Mouse (Mus musculus) right cerebral cortex, postnatal 36 days (tissue): ENCODE data around the gene Slc26a10.

Source experiments
- DNase-seq, 2 experiments: peaks; one replicate each; pipeline ENCODE4 v3.0.0; 2022; ENCODE audit warnings: low spot score in 2 of 2, mixed read lengths in 1 of 2

Gene Slc26a10

GRCm38 (mm10) chr10:127182624-127183023, 2.2 kb upstream of the Slc26a10 start:
- DNase-seq = no peak

- DNase-seq = no peak
Measured at GRCm38 (mm10) chr10:127181566-127181965, 1.1 kb upstream of the Slc26a10 start.

DNA sequence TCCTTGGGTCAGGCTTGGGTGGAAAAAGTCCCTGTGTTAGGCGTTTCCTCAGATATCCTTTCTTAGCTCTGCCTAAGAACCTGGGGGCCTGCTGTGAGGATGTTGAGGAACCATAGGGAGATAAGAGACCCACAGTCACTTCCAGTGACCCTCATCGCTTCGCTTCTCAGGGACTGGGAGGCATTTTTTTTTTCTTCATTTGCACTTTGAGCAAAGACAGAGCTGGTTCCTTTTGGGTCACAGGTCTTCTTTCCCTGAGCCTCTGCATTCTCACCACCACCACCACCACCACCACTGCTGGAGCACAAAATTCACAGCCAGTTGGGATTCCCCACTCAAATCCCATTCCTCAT, 226 bp upstream of the Slc26a10 start:
- DNase-seq = no peak

GRCm38 (mm10) chr10:127178286-127179027, 2.0 kb downstream of the Slc26a10 start:
- no peak for DNase-seq

GRCm38 (mm10) chr10:127177719-127178118, 2.7 kb downstream of the Slc26a10 start:
- DNase-seq = peak in 1 of 2 experiments; percentile 59

DNA sequence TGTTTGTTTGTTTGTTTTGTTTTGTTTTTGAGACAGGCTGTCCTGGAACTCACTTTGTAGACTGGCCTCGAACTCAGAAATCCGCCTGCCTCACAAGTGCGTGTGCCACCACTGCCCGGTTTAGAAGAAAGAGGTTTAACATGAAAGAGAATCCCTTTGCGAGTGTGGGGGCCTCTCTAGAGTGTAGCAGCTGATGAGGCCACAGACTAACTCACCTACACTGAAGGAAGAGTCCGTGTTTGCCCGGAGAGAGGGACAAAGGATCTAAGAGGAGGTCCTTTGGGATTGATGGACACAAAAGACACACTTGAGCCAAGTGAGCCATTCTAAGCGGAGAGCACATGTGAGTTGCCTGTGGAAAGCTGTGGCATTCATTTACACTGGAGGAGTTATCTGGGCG, 3.2 kb downstream of the Slc26a10 start:
- DNase-seq = no peak

DNA sequence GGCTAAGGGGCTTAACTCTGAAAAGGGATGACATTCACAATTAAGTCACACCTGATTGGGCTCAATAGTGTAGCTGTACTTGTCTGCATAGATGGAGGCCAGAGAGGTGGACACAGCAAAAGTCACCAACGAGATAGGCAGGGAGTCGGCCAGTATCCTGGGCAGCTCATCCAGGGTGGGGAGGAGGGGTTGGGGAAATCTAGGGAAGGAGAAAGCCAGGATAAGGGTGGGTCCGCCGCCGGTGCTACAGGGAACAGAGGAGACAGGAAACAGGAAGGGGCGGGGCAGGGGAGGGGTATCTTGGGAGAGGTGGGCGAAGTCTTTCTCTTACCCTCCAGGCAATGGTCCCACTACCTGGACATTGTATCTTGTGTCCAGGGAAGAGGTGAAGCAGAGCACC, 3.7 kb downstream of the Slc26a10 start:
- DNase-seq = no peak

GRCm38 (mm10) chr10:127176228-127176627, 4.2 kb downstream of the Slc26a10 start:
- DNase-seq = no peak

DNA sequence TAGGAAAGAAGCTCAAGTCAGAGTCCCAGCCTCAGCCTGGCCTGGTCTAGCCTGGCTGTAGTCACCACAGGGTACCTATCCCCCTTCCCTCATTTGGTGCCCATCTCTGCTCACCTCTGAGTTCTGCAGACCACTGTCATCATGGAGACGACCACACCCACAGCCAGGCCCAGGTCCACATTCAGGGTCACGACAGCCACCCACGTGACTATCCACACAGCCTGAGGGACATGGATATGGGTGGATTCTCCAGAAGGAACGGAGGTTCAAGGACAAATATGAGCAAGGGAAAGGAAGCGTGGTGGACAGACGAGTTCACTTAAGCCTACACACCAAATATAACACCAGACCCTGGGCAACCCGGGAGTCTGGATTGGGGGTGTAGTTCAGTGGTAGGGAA, 6.3 kb downstream of the Slc26a10 start:
- DNase-seq = no peak

GRCm38 (mm10) chr10:127173148-127174065, 7.0 kb downstream of the Slc26a10 start:
- no peak for DNase-seq

- no peak for DNase-seq
Measured at GRCm38 (mm10) chr10:127171631-127172200, 8.7 kb downstream of the Slc26a10 start.

DNA sequence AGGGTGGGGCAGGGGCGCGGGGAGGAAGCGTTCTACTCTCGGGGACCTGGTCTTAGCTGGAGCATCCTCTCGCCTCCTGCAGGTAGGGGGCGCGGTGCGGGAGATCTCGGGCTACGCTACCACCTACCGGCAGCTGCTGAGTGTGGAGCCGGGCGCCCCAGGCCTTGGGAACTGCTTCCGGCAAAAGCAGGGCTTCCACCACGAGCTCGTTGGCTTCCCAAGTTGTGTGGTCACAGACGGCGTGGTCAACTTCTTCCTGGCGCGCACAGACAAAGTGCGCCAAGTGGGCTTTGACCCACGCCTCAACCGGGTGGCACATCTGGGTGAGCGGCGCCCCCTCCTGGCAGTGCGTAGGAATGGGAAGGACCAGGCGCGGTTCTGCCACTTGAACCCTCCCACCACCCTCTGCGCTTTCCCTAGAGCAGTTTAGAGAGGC, 9.6 kb downstream of the Slc26a10 start:
- DNase-seq = no peak

DNA sequence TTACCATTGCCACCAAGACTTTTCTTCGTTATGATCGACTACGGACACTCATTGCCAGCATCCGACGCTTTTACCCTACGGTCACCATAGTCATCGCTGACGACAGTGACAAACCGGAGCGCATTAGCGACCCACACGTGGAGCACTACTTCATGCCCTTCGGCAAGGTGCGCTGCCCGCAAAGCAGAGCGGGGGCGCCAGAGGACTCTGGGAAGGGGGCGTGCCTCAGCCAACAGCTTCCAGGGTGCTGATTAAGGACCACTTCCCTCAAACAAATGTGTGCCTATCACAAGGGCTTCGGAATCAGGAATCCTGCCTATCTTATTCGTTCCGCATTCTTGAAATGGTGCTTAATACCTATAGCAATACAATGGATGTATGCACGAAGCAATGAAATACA, 10.4 kb downstream of the Slc26a10 start:
- no peak for DNase-seq

GRCm38 (mm10) chr10:127167614-127168192, 12.7 kb downstream of the Slc26a10 start:
- no peak for DNase-seq

DNA sequence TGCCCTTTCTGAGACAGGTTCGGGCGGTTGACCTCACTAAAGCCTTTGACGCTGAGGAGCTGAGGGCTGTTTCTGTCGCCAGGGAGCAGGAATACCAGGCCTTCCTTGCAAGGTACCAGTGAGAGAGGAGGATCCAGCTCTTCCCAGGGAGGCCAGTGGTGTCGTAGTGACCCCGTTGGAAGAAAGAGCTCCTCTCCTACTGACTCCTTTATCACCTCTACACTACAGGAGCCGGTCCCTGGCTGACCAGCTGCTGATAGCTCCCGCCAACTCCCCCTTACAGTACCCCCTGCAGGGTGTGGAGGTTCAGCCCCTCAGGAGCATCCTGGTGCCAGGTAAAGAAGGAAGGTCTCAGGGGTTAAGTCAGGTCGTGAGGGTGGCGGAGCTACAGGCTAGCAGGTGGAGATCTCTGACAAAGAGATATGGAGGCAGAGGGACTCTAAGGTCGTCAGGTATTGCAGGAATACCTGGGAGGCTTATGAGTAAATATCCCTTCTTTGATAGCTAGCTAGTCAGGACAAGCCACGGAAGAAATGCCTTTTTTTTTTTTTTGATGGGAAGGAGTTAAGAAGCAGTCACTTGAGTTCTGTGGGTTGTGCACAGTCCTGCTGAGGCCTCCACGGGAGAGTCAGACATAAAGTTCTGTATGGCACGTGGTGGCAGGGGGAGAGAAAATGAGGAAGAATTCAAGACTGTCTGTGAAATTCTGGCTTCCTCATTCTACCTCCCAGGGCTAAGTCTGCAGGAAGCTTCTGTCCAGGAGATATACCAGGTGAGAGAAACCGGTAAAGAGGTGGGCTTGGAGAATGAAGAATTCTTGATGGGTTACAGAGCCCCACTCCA, 13.5 kb downstream of the Slc26a10 start:
- DNase-seq = no peak

GRCm38 (mm10) chr10:127166404-127166715, 14.1 kb downstream of the Slc26a10 start:
- no peak for DNase-seq

DNA sequence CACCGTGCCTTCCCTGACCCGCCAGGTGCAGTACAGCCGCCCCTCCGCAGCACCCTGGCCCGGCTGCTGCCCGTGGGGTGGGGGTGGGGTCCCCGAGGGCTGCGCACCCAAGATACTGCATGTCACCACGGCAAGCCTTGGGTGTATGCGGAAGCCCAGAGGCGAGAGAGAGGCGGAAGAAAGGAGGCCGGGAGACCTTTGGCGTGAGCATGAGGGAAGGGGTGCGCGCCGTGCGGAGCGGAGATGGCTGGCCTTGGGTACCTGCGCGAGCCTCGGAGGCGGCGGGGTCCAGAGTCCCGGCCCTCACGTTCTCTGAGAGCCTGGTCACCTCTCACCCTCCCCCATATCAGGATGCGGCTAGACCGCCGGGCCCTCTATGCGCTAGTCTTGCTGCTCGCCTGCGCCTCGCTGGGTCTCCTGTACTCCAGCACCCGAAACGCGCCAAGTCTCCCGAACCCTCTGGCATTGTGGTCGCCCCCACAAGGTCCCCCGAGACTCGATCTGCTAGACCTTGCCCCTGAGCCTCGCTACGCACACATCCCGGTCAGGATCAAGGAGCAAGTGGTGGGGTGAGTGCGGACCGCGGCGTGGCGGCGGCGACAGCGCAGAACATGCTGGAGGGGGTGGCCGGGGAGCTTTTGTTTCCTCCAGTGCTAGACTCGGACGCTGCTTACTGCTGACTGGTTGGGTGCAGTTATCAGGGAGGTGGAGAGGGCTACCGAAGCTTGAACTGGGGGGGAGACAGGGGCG, 14.6 kb downstream of the Slc26a10 start:
- DNase-seq = no peak

- no peak for DNase-seq
Measured at GRCm38 (mm10) chr10:127165354-127165653, 15.1 kb downstream of the Slc26a10 start.

DNA sequence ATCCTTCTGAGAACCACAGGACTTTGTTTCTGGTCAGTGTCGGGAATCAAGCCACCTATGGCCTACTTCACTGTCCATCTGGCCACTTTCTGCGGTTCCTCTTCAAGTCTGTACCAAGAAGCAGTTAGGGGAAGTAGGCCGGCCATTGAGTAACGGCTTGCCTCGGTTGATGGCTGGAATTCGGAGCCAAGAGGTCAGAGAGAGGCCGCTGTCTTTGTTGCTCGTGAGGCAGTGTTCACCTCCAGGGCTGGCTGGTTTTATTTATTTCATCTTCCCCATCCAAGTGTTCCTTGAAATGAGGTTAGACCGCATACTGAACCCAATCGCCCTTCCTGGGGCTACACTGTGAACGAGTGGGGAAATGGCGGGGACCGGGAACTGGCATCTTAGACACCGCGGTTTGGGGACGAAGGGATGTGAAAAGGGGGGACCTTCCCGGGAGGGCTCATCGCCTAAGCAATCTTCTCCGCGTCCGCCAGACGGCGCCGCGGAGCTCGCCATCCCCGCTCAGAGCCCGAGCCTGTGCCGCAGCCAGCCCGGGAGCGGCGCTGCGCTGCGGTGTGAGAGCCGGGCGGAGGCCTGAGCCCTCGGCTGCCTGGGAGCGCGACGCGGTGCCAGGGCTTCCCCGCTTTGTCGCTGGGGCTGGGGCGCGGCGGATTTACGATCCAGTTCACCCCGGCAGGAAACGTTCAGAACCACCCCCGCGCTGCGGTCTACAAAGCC, 15.7 kb downstream of the Slc26a10 start, which contains the start of gene B4galnt1:
Gene B4galnt1 (plus strand): TSS at position 595 of the 723 bp plus-strand sequence.
- peak; percentile 56 to 70 for DNase-seq

GRCm38 (mm10) chr10:127164190-127164589, 16.3 kb downstream of the Slc26a10 start:
- DNase-seq = no peak
